Mouse (Mus musculus): ENCODE results near the gene Gse1.

Gene Gse1

GRCm38 (mm10) chr8:120377803-120378189, 149.5 kb downstream of the Gse1 start:
- no peak for DNase-seq

DNA sequence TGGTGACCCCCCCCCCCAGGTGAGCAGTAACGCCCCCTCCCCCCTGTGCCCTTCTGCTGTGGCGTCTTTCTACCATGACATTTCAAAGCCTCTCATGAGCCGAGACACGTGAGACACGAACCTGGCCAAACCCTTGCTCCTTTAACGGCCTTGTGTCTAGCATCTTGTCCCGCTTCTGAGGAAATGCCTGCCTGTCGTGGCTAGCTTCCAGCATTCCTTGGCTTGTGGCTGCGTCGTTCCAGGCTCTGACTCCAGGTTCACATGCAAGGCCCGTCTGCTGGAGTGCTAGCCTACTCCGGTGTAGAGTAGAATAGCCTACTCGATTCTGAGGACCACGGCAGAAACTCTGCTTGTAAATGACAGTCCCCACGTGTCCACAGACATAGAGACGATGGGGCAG, 150.1 kb downstream of the Gse1 start:
- no peak for DNase-seq

DNA sequence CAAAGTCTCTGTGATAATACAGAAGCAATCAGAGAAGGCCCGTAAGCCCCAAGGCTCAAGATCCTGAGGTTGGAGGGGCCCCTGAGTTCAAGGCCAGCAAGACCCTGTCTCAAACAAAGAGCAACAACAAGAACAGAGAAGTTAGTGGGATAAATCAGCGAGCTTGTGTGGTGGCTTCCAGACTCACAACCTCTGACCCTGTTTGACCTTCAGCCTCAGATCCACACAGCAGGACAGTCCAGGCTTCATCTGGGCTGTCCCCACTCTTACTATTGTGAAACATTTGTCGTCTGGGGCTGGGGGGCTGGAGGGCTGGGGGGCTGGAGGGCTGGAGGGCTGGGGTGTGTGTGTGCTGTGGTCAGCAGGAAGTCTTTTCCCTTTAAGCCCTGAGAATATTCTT, 150.8 kb downstream of the Gse1 start:
- no peak for DNase-seq

GRCm38 (mm10) chr8:120381865-120382264, 153.6 kb downstream of the Gse1 start:
- DNase-seq = peak; percentile 74

DNA sequence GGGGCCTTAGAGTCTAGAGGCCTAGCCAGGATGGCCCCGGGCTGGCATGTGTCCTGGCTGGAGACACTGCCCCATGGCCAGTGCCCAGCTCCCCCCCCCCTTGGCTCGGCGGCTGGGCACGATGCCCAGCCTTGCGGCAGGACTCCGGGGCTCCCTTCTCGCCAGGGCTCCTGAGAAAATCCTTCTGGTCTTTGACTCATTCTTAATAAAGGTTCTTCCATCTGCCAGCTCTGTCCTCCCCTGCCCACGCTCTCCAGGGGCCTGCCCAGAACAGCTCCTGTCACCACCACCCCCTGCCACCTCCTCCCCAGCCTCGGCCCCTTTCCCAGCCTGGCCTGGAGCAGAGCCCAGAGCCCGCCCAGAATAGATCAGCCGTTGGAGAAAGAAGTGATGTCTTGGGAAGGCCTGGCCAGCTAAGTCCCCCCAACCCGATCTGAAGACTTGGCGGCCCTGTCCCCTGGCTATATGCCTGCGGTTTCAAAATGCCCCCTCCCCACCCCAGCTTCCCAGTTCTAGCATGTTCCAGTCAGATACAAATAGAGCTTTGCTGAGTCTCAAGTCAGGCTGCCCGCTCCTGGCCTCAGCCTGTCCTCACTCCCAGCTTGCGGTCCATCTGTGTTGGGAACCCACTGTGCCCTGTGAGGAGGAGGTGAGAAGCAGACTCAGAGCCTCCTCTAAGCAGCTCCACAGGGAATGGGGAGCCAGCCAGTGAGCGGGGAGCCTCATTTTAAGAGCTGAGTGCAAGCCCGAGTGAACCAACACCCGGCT, 154.4 kb downstream of the Gse1 start:
- DNase-seq = peak; percentile 83

GRCm38 (mm10) chr8:120383204-120383560, 154.9 kb downstream of the Gse1 start:
- DNase-seq = no peak

- DNase-seq = no peak
Measured at GRCm38 (mm10) chr8:120383713-120384112, 155.5 kb downstream of the Gse1 start.

DNA sequence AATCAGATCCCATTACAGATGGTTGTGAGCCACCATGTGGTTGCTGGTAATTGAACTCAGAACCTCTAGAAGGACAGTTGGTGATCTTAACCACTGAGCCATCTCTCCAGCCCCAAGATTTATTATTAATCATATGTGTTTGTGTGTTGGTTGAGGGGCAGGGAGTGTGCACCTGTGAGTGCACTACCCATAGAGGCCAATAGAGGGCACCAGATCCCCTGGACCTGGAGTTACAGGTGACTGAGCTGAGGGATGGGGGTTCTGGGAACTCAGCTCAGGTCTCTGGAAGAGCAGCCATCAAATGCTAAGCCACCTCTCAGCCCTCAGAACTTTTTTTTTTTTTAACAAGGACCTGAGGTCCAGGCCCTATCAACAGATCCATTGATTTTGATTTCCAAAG, 156.5 kb downstream of the Gse1 start:
- no peak for DNase-seq

GRCm38 (mm10) chr8:120388246-120388645, 160.0 kb downstream of the Gse1 start:
- DNase-seq = no peak

DNA sequence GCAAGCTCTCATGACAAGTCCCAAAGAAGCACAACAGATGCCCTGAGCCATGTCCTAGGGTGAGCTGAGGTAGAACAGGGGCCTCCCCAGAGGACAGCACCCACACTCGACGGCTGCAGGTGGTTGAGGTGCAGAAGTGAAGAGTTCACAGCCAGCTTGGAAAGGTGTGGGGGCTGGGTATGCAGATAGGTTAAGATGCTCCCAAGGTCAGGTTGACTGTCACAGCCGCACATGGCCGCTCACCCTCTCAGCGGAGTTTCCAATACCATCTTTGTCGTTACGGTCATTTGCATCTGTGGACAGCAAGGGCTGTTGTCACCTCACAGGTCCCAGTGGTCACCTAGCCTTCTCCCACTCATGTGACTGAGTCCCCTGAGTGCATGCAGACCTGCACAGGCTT, 162.3 kb downstream of the Gse1 start:
- no peak for DNase-seq

- DNase-seq = no peak
Measured at GRCm38 (mm10) chr8:120391856-120392255, 163.6 kb downstream of the Gse1 start.

DNA sequence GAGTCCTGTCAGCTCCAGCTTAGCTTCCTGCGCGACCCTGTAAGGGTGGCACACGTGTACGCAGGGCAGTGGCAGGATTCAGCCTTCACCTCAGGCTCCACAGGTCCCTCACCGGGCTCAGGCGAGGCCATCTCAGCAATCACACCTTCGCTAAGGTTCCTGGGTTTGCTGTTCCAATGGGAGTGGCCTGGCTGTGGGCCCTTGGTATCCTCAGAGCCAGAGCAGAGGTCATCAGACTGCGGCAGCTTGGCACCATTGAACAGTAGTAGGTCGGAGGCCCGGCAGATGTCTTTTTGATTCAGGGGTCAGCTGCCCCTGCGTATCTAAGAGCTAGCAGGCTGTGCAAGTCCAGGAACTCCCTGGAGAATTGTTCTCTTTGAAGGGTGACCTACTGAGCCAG, 164.8 kb downstream of the Gse1 start:
- no peak for DNase-seq

GRCm38 (mm10) chr8:120393871-120394275, 165.6 kb downstream of the Gse1 start:
- DNase-seq = no peak

DNA sequence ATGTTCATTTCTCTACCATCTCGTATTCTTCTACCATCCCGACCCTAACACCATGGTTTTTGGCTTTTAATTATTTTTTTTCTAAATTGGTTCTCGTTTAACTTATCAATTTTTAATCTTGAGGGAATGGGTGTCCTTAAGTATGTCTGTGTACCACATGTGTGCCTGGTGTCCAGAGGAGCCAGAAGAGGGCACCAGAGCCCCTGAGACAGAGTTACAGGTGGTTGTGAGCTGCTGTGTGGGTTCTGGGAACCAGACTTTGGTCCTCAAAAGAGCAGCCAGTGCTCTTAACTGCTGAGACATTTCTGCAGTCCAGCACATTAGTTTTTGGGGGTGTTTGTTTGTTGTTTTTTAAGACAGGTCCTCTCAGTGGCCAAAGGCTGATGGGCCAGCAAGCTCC, 167.6 kb downstream of the Gse1 start:
- no peak for DNase-seq

DNA sequence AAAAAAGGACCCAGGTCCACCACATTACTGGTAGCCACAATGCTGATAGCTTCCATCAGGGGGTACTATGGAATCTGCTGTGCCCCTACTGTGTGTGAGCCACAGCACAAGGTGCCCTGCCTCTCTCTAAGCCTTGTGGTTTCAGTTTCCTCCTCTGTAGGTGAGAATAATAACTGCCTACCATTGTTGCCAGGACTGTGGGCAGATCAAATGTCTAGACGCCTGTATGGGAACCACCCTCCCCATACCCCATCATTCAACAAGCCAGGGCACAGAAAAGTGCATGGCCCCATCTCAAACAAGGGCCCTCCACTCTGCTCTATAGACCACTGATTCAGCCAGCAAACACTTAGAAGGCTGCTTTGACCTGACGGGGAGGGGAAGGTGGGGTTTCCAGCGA, 168.5 kb downstream of the Gse1 start:
- no peak for DNase-seq

DNA sequence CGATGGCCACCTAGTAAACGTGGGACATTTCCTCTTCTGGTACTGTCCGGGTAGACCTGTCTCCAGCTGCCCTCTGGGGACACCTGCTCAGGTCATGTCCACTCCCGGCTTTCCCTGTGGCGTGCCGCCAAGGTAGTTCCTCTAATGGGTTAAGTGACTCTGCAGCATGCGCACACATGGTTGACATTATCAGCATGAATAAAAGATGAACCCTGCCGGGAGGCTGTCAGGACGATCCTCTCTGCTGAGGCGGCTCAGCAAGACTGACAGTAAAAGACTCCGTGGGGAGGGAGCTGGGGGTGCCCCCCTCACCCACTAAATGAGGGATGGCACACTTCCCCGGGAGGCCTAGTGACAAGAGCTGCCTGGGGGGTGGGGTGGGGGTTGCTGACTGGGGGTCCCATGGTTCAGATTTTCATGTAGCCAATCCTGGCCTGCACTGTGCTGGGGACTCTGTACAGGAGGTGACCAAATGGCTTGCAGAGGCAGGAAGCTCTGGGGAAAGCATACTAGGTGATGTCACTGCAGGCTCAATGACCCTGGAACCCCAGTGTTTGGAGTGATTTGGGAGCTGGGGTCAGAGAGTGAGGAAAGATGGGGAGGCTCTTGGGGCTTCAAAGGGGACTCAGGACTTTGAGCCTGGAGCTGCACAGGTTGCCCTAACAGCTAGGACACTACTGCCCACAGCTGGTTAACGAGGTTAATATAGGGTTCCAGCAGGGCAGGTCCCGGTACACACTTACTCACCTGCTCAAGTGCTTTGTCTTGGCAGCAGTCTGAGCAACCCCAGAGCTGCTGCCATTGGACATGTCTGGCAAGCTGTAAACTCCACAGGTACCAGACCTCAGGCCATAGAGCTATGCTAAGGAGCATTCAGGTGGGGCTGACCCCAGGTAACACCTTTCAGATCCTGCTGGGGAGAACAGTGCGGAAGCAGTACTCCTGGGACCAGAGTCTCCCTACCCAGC, 169.5 kb downstream of the Gse1 start:
- peak; percentile 73 for DNase-seq

- no peak for DNase-seq
Measured at GRCm38 (mm10) chr8:120399212-120399934, 171.1 kb downstream of the Gse1 start.

- no peak for DNase-seq
Measured at GRCm38 (mm10) chr8:120401216-120401615, 173.0 kb downstream of the Gse1 start.

GRCm38 (mm10) chr8:120401712-120402111, 173.5 kb downstream of the Gse1 start:
- no peak for DNase-seq

DNA sequence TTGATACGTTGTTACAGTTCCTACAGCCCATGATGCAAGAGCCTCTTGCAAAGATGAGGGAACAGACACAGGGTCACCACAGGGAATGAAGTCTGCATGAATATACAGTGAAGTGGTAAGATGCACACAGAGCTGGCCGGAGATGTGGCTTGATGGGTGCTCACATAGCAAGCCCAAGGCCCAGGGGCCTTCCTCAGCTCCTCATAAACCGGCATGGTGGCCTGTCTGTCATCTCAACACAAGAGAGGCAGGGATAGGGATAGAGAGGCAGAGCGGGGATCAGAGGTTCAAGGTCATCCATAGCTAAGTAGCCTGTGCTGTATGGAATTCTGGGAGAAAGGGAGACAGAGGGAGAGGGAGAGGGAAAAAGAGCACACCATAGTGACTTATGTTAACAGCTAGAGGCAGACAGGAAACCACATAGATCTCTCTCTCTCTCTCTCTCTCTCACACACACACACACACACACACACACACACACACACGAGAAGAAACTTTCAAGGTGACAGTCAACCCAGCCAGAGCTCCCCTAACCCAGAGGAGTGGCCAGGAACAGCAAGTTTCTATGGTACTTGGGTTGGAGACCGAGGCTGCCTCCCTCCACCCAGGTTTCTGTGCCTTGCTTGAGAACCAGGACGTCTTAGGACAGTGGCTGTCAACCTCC, 175.5 kb downstream of the Gse1 start:
- DNase-seq = no peak

DNA sequence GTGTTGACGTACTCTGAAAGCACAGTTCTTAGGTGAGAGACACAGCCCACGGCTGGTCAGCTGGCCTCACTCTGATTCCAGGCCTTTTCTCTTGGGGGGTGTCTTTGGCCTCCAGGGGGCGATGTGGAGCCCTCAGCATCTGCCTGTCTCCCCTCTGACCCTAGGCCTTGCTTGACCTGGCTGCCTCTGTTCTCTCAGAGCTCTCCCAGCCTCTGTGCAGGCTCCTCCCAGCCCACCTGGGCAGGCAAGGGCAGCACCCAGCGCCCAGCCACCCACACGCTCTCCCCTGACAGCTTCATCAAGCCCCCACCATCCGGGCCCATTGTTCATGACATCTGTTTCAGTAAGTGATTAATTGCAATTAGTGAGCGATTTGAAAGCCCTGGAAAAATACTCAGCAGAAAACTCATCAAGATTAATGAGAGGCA, 176.4 kb downstream of the Gse1 start:
- peak; percentile 92 for DNase-seq

DNA sequence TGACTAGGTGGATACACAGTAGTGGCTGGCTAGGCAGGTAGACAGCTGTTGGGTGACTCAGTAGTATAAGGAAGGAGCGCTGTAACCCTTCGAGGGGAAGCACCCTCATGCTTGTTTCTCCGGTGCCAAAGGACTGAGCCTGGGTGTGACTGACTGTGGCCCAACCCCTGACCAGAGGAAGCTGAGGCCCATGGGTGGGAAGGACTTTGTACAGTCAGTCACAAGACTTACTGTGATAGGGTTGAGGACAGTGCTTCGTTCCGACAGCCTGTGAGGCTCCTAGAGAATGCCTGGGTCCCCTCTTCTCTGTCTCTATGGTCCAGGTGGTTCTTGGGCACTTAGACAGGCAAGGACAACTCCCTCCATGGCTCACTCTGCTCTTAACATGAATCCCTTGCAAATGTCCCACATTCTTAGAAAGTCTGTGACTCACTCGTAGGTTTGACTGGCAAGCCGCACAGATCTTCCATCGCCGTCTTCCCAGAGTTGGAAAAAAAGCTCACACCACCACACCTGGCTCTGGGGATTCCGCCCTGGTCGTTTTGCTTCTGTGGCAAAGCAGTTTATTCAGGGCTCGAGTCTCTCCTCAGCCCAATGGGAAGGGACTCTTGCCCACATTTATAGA, 177.9 kb downstream of the Gse1 start:
- no peak for DNase-seq

Data from retina, postnatal 1 day (tissue).